Mouse (Mus musculus) MEL-GATA-1-ER (cell line): ENCODE data around the gene Cwc25.
"Not testable (repeated sequence)": the region's sequence is repeated elsewhere in the genome, so short reads cannot be mapped to it uniquely, and the experiment has no call there.

Experiments
- DNase-seq: peaks from one replicate; pipeline ENCODE4 v3.0.0-alpha.2; 2012; ENCODE audit warnings: low read depth; ENCODE audit errors: extremely low read depth

Gene Cwc25

GRCm38 (mm10) chr11:97801409-97802193 is 35.2 kb upstream of the Cwc25 start:
- no peak for DNase-seq

DNA sequence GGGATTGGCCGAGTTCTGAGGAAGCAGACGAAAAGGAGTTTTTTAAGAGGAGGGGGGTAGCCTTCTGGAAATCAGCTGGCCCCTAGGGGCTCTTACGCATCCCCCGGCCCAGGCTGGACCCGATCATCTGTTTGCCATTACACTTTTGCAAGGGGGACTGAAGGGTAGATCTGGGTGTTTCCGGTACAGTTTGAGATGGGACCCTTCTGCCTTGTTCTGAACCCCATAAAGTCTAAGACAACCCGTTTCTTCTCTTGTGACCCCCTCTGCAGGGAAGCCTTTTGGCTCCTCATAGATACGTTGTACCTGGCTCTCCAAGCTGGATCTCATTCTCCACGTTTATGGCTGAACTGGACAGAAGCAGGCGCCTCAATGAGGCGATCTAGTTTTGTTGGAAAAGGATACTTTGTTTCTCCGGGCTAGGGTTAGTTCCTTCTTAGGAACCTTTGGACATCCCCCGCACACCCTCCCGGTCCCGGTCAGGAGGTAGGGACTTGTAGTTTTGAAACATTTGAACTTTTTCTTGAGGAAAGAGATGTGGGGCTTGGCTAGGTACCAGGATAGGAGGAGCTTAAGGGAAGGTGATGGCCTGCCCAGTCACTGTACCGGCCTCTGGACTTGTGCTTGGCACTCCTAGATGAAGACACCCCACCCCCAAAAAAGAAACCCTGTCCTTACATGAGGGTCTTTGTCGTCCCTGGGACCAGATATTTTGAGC is 34.5 kb upstream of the Cwc25 start:
- no peak for DNase-seq

DNA sequence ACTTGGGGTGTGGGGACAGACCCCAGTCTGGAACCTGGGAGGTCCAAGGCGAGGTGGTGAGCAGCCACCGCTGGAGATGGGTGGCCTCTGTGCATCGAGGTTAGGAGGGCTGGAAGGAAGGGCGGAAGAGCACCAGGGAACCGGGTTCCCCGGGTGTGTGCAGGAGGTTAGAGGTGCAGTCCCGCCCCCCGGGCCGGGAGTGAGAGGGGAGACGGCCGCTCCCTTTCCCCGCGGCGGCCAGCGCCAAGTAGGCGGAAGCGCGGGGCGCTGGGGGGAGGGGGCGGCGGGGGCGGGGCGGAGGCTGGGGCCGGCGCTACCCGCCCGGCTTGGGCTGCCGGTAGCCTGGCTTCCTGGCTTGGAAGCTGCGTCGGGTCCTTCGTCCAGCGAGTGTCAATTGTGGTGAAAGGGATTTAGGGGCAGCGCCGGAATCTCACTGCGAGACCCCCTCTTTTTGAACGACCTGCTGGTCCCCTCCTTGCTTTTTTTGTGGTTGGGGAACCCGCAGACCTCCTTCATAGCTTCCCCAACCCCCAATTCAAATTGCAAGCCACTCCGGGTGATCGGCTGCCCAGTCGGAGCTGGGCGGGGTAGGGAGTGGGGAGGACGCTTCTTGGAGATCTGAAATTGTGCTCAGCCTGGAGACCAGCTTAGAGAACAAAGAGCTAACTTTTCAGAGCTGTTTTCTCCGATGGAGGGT is 33.8 kb upstream of the Cwc25 start:
- no peak for DNase-seq

DNA sequence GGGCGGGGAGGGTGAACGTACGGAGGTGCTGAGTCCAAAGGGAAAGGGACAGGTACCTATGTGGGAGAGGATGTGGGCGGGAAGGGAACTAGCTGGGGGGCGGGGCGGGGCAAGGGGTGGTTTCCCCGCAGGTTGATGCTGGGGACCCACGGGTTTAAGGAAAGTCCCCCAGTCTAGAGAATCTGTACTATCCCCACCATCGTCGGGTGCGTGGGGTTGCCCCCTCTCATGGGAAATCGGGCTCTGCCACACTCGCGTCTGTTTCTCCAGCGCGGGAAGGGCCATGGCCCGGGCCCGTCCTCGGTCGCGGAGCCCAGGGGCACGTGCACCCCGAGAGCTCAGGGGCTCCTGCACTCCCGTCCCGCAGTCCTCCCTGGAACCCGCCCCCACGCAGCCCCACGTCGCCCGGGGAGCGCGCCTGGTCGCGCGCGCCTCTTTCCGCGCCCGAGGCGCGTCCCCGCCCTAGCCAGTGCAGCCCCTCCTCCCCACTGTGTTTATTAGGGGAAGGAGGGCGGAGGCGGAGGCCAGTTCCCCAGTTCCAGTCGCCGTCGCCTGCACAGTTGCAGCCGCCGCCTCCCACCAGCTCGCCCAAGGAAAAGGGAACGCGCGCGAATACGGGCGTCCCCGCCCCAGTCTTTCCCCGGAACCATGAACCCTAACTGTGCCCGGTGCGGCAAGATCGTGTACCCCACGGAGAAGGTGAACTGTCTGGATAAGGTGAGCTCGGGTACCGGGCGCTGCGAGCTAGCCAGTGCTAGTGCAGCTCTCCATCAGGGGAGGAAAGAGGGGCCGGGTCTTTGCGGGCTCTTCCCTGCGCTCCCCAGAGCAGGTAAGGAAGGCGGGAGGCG is 33.0 kb upstream of the Cwc25 start:
- DNase-seq = no peak

- DNase-seq = peak; percentile 76
Observed at GRCm38 (mm10) chr11:97798782-97799145, 32.4 kb upstream of the Cwc25 start, which contains the start of gene Lasp1. Gene Lasp1, plus strand, starts transcription at chr11:97799000.

DNA sequence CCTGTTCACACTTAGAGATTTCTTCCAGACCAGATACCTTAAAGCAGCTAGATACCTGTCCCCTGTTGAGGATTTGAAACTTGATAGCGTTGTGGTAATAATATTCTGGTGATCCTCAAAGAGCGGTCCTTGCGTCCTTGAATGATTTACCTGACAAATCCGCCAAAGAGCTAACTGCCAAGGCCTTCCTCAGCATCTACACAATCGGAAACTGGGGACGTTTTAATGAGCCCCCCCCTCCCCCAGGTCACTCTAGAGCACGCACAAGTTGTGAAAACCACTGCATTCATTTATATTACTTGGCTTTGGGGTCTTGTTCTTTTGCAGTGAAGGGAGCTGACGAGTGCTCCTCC is 31.7 kb upstream of the Cwc25 start:
- no peak for DNase-seq

DNA sequence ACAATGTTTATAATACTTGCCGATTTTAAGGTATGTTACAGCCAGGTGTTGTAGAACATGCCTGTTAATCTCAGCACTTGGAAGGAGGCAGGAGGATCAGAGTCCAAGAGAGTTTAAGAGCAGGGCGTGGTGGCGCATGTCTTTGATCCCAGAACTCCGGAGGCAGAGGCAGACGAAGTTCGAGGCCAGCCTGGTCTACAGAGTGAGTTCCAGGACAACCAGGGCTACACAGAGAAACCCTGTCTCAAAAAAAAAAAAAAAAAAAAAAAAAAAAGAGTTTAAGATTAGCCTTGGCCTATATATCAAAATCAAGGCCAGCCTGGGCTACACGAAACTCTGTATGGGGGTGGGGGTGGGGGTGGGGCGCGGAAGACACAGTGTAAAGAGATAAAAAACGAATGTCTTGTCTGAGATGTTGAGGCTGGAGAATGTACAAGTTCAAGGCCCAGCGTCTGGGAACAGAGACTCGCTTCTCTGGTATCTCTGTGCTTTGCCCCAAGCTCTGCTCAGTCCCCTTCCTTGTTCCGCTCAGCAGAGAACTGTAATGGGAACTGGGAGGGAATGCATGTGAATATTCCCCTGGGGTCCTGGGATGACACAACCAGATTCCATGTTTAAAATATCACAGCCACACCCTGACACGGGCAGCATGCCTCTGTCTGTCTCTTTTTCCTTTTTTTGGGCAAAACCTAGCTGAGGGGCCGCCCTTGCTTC is 31.2 kb upstream of the Cwc25 start:
- DNase-seq = no peak

DNA sequence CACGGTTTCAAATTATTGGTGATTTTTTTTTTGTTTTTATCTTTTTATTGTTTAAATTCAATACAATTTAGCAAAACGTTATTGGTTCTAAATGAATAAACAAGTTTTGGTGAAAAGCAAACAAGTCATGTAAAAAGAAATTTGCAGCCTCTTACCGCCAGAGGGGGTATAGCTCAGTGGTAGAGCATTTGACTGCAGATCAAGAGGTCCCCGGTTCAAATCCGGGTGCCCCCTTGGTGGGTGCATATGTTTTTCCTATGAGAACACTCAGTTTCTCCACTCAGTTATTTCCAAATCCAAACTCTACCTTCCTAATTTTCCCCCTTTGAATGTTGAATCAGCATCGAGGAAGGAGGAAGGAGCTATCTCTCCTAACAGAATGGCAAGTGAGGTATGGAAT is 30.6 kb upstream of the Cwc25 start:
- no peak for DNase-seq

GRCm38 (mm10) chr11:97793165-97793564 is 26.8 kb upstream of the Cwc25 start:
- no peak for DNase-seq

DNA sequence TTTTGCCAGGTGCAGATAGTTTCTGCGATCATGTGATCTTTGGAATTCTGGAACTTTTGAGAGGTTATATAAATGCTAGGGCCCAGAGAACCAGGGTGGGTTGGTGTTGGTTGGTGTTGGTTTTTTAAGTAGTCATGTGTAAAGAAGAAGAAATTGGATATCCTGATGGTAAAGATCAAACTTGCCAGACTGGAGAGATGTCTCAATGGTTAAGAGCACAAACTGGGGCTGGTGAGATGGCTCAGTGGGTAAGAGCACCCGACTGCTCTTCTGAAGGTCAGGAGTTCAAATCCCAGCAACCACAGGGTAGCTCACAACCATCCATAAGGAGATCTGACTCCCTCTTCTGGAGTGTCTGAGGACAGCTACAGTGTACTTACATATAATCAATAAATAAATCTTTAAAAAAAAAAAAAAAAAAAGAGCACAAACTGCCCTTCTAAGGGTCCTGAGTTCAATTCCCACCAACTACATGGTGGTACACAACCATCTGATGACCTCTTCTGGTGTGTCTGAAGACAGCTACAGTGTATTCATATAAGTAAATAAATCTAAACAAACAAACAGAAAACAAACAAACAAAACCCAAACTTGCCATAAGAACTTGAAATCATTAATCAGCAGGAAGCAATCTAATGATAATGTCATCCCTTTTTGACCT is 24.6 kb upstream of the Cwc25 start:
- not testable (repeated sequence) for DNase-seq

GRCm38 (mm10) chr11:97789727-97790126 is 23.4 kb upstream of the Cwc25 start:
- no peak for DNase-seq

- DNase-seq = no peak
Observed at GRCm38 (mm10) chr11:97787961-97788360, 21.6 kb upstream of the Cwc25 start.

- no peak for DNase-seq
Observed at GRCm38 (mm10) chr11:97782564-97782895, 16.2 kb upstream of the Cwc25 start.

GRCm38 (mm10) chr11:97781832-97782563 is 15.6 kb upstream of the Cwc25 start, which contains the start of gene Rpl23:
Gene Rpl23, minus strand, starts transcription at chr11:97782437.
- peak; percentile 88 for DNase-seq

- DNase-seq = no peak
Observed at GRCm38 (mm10) chr11:97781478-97781831, 15.1 kb upstream of the Cwc25 start.

DNA sequence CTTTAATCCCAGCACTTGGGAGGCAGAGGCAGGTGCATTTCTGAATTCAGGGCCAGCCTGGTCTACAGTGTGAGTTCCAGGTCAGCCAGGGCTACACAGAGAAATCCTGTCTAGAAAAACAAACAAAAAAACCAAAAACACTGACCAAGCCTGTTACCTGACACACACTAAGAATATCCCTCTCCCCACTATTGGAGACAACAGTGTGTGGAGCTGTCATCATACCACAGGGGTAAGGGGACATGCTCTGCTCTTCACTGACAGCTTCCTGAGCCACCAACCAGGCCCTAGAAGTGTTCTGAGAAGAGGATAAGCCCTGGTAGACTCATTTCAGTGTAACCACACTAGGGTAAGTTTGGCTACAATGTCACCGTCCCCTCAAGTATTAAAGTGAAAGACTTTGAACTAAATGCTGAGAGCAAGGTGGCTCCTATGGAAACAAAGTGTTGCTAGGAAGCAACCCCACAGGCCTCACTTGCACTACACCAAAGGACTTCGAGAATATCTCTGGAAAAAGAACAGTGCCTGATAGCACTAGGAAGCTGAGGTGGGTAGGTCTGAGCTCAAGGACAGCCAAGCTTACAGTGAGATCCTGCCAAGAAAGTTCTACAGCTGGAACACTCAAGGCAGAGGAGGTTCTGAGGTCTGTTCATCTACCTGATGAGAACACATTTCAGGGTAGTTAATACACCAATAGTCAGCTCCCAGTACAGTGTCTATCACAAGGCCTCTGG is 13.8 kb upstream of the Cwc25 start:
- no peak for DNase-seq

DNA sequence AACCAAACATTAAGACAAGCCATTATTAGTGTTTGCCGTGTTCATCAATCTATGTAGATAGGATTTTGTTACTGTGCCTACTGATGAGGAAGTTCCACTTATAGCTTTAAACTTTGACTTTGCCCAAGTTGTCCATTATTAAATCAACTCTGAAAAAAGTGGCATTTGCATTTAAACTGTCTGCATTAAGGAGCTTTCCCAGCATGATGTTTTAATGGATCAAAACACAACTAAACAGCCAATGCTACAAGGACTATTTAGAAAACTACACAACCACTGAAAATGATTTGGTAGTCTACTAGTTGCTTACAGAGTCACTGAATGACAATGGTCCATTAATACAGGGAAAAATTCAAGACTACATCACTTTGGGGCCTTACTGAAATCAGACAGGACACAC is 12.6 kb upstream of the Cwc25 start:
- DNase-seq = no peak

GRCm38 (mm10) chr11:97777129-97777529 is 10.8 kb upstream of the Cwc25 start:
- DNase-seq = no peak

DNA sequence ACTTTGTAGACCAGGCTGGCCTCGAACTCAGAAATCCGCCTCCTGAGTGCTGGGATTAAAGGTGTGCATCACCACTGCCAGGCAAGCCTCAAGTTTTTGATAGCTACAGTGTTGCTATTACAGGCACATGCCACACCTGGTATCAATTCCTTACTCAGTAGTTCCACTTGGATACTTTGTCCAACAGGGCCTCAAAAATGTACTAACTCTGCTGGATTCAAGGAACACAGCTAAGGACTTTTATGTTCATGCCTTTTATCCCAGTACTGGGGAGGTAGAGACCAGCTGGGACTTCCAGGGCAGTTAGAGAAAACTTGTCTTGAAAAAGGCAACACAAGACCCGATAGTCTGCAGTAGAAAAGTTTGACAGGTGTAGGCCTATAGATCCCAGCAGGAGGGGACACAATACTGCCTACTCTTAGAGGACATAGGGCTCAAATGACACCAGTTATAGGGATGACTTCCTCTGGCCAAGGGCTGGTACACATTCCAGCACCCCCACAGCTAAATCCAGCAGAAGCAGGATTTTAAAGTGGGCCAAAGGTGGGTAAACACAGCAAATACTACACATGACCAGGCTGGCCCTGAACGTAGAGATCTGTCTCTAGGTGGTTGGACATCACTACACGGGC is 10.3 kb upstream of the Cwc25 start:
- no peak for DNase-seq
